In genomic region chr3:105735285-105735684, GRCm38 (mm10) we compare ENCODE assay signal across 23 mouse cellular contexts. TPM values are rescaled to one million over a fixed set of nuclear protein-coding genes. Genes with fewer than 3 reads are reported as not detected.
DNase-seq lines count a peak whose midpoint lies in the region; ATAC-seq and TF ChIP-seq lines count a peak whose summit lies in the region.
"Had no signal": no experiment of that assay in that cellular context is flagged by ENCODE, and none has a peak within 500 bp of the region (broad histone marks: within the 10 kb centered on the region; RNA-seq: fewer than 3 reads in every experiment).

No protein-coding gene starts in this region.

- H3K4me1 ChIP-seq in lung, embryonic 15.5 days, result no peaks in the 10 kb centered on the region; the same call in 1 of the 2 replicates
- peaks cover 3% of the 10 kb centered on the region; the same call in 1 of the 2 replicates for H3K4me1 ChIP-seq in lung, postnatal 0 days (ENCODE audit: insufficient read depth, low read depth, low read length)
- no peaks in the 10 kb centered on the region for H3K4me1 ChIP-seq in kidney, embryonic 16.5 days (ENCODE audit: insufficient read depth, low read length)
- H3K4me1 ChIP-seq: embryonic facial prominence, embryonic 13.5 days; embryonic facial prominence, embryonic 15.5 days; forebrain, embryonic 10.5 days; forebrain, embryonic 12.5 days had no signal

- H3K4me3 ChIP-seq in lung, embryonic 15.5 days, result no peak overlapping the region
- H3K4me3 ChIP-seq in lung, postnatal 0 days (ENCODE audit: low read depth, low read length), result no peak overlapping the region
- no peak overlapping the region for H3K4me3 ChIP-seq in kidney, embryonic 16.5 days (ENCODE audit: low read length)
- H3K4me3 ChIP-seq: embryonic facial prominence, embryonic 13.5 days; embryonic facial prominence, embryonic 15.5 days; erythroblast, embryonic 14.5 days; forebrain, embryonic 10.5 days; forebrain, embryonic 12.5 days had no signal

- POLR2A ChIA-PET in Patski (lab: Charles Lee), result no interaction called here

- peak; percentile 61 for TF ChIP-seq EP300 in lung, postnatal 0 days (IDR thresholded peaks at IDR 0.05)

- peaks cover 37% of the 10 kb centered on the region; the same call in 1 of the 2 replicates for H3K36me3 ChIP-seq in lung, embryonic 15.5 days
- H3K36me3 ChIP-seq in lung, postnatal 0 days (ENCODE audit: insufficient read depth, low read length), result no peaks in the 10 kb centered on the region; the same call in 1 of the 2 replicates
- H3K36me3 ChIP-seq in kidney, embryonic 16.5 days (ENCODE audit: insufficient read depth, low read length), result peaks cover 7% of the 10 kb centered on the region; the same call in 1 of the 2 replicates

- H3K9ac ChIP-seq in lung, embryonic 15.5 days, result no peak overlapping the region
- H3K9ac ChIP-seq in lung, postnatal 0 days (replicated peaks; ENCODE audit: low read depth), result no peak overlapping the region
- no peak overlapping the region for H3K9ac ChIP-seq in kidney, embryonic 16.5 days (replicated peaks; ENCODE audit: low read length)
- H3K9ac ChIP-seq: embryonic facial prominence, embryonic 13.5 days; embryonic facial prominence, embryonic 15.5 days; forebrain, embryonic 12.5 days had no signal

- no peak overlapping the region for H3K4me2 ChIP-seq in lung, embryonic 15.5 days
- H3K4me2 ChIP-seq in lung, postnatal 0 days (replicated peaks; ENCODE audit: low read depth, low read length), result no peak overlapping the region
- no peak overlapping the region for H3K4me2 ChIP-seq in kidney, embryonic 16.5 days (replicated peaks; ENCODE audit: low read depth, low read length)
- H3K4me2 ChIP-seq: embryonic facial prominence, embryonic 13.5 days; embryonic facial prominence, embryonic 15.5 days; forebrain, embryonic 12.5 days had no signal

- in situ Hi-C loops in Patski (cut with MboI; ENCODE audit: low pct_unique_long_range_greater_than_20kb), result no loop called here

- no peaks in the 10 kb centered on the region for H3K27me3 ChIP-seq in lung, embryonic 15.5 days
- H3K27me3 ChIP-seq in lung, postnatal 0 days (replicated peaks; ENCODE audit: insufficient read depth, low read length), result no peaks in the 10 kb centered on the region
- no peaks in the 10 kb centered on the region for H3K27me3 ChIP-seq in Patski
- no peaks in the 10 kb centered on the region for H3K27me3 ChIP-seq in kidney, embryonic 16.5 days (ENCODE audit: insufficient read depth, low read length)
- H3K27me3 ChIP-seq: embryonic facial prominence, embryonic 13.5 days; embryonic facial prominence, embryonic 15.5 days; forebrain, embryonic 12.5 days had no signal

- no peak for DNase-seq in lung, postnatal 14 days
- no peak for DNase-seq in lung, postnatal 0 days (ENCODE audit: low spot score)
- DNase-seq in lung, postnatal 36 days, result no peak
- DNase-seq in Patski (ENCODE audit: low read depth, low spot score), result no peak
- DNase-seq: adrenal gland, adult 2 months; adrenal gland, postnatal 10 days; adrenal gland, postnatal 25 days; cerebellum, adult 11 months; cerebellum, adult 18-20 months; cerebellum, adult 8-10 months; cerebellum, adult 9-11 months; cerebellum, postnatal 14 days; cerebellum, postnatal 36 days; embryo, embryonic 11 days had no signal

- peak overlapping the region; percentile 31; the same call in 1 of the 2 replicates for H3K27ac ChIP-seq in lung, embryonic 15.5 days
- no peak overlapping the region for H3K27ac ChIP-seq in lung, postnatal 0 days (ENCODE audit: low read length)
- no peak overlapping the region for H3K27ac ChIP-seq in kidney, embryonic 16.5 days (ENCODE audit: low read length)
- H3K27ac ChIP-seq: embryonic facial prominence, embryonic 13.5 days; embryonic facial prominence, embryonic 15.5 days; forebrain, embryonic 10.5 days; forebrain, embryonic 12.5 days had no signal

- CTCF ChIA-PET in Patski (lab: Charles Lee), result interaction anchor here (1.0 to 2.5 kb wide), 8 partner anchors 8 to 64 kb away, joined by 3 to 26 read pairs (median 3); no protein-coding TSS in a partner anchor

- no peaks in the 10 kb centered on the region for H3K9me3 ChIP-seq in lung, embryonic 15.5 days
- no peaks in the 10 kb centered on the region for H3K9me3 ChIP-seq in lung, postnatal 0 days (ENCODE audit: low read length)
- no peaks in the 10 kb centered on the region for H3K9me3 ChIP-seq in kidney, embryonic 16.5 days (ENCODE audit: low read length)
- H3K9me3 ChIP-seq: embryonic facial prominence, embryonic 13.5 days; embryonic facial prominence, embryonic 15.5 days; forebrain, embryonic 10.5 days; forebrain, embryonic 12.5 days had no signal

- no peak for ATAC-seq in lung, embryonic 15.5 days (ENCODE audit: borderline replicate concordance, extremely low read depth, low FRiP score, low TSS enrichment)
- ATAC-seq in lung, postnatal 0 days, result no peak
- peak; percentile 57 for ATAC-seq in Patski
- no peak for ATAC-seq in kidney, embryonic 16.5 days (ENCODE audit: low FRiP score, low TSS enrichment)
- ATAC-seq: forebrain, embryonic 14.5 days; forebrain, embryonic 16.5 days had no signal

- no peak for TF ChIP-seq CTCF in lung, postnatal 0 days (IDR thresholded peaks at IDR 0.05)
- TF ChIP-seq CTCF in Patski (IDR thresholded peaks at IDR 0.05), result no peak

RNA-seq across cellular contexts. Expression of gene Inka2, which starts 30.9 kb away (rescaled TPM):
- polyA plus RNA-seq in lung, embryonic 15.5 days (2015; fragmentation: Nextera tagmentation; extraction: Ambion mirVana), result 2.6 TPM in 2 replicates
- 2.7 and 3.9 TPM in 2 replicates for polyA plus RNA-seq in lung, postnatal 0 days (2015; fragmentation: Nextera tagmentation; extraction: Ambion mirVana)
- 4.4 TPM for polyA plus RNA-seq in Patski (2021)
- polyA plus RNA-seq in kidney, embryonic 16.5 days (2015; fragmentation: Nextera tagmentation; extraction: Ambion mirVana), result 1.3 and 1.5 TPM in 2 replicates

RNA-seq across cellular contexts. Expression of gene Ddx20, which starts 47.9 kb away (rescaled TPM):
- polyA plus RNA-seq in lung, embryonic 15.5 days (2015; fragmentation: Nextera tagmentation; extraction: Ambion mirVana), result 40.8 and 41.3 TPM in 2 replicates
- polyA plus RNA-seq in lung, postnatal 0 days (2015; fragmentation: Nextera tagmentation; extraction: Ambion mirVana), result 15.0 and 16.2 TPM in 2 replicates
- polyA plus RNA-seq in Patski (2021), result 22.4 TPM
- polyA plus RNA-seq in kidney, embryonic 16.5 days (2015; fragmentation: Nextera tagmentation; extraction: Ambion mirVana), result 37.9 and 39.3 TPM in 2 replicates
